Mouse (Mus musculus): ENCODE measurements at regions not wholly inside any gene's neighbourhood (a gene's known extent, or its start where the extent isn't known, plus 50 kb on each side); places are given as distances from the start of the nearest gene placed in this dataset.

- H3K9me3 ChIP-seq = 0 out of 2 replicates have a peak, but pooled peaks cover 2% of the 10 kb centered on the region
- 74% methylated on average over 1 of the region's 1 CpGs for WGBS
- no peak overlapping the region for H3K4me3 ChIP-seq
- DNase-seq (ENCODE audit: extremely low spot score, low spot score) = no peak
- no peak overlapping the region for H3K27ac ChIP-seq
- no peaks in the 10 kb centered on the region for H3K36me3 ChIP-seq (replicated peaks)
- H3K4me1 ChIP-seq = no peaks in the 10 kb centered on the region
- H3K27me3 ChIP-seq (ENCODE audit: poor library complexity, severe bottlenecking) = no peaks in the 10 kb centered on the region
These were observed 360.0 kb upstream of the Meox2 start for GRCm38 (mm10) chr12:36748345-36748744.

GRCm38 (mm10) chr12:36765315-36766058 is 342.9 kb upstream of the Meox2 start:
- H3K4me1 ChIP-seq = no peaks in the 10 kb centered on the region
- WGBS = 90% methylated on average over 4 of the region's 4 CpGs
- no peak overlapping the region for H3K27ac ChIP-seq
- H3K9me3 ChIP-seq = no peaks in the 10 kb centered on the region
- DNase-seq (ENCODE audit: extremely low spot score, low spot score) = no peak
- no peaks in the 10 kb centered on the region for H3K36me3 ChIP-seq (replicated peaks)
- no peaks in the 10 kb centered on the region for H3K27me3 ChIP-seq (ENCODE audit: poor library complexity, severe bottlenecking)
- H3K4me3 ChIP-seq = no peak overlapping the region

- Histone ChIP-seq H3K4me1 (no peaks in the 10 kb centered on the region), H3K4me3 (no peak overlapping the region), H3K9me3 (no peaks in the 10 kb centered on the region), H3K27ac (no peak overlapping the region), H3K27me3 (ENCODE audit: poor library complexity, severe bottlenecking) (no peaks in the 10 kb centered on the region), H3K36me3 (replicated peaks) (no peaks in the 10 kb centered on the region)
- no peak for DNase-seq (ENCODE audit: extremely low spot score, low spot score)
- WGBS = 65% methylated on average over 1 of the region's 1 CpGs
These were observed 342.2 kb upstream of the Meox2 start for GRCm38 (mm10) chr12:36766167-36766566.

- DNase-seq (ENCODE audit: extremely low spot score, low spot score) = no peak
- no peak overlapping the region for H3K4me3 ChIP-seq
- no peak overlapping the region for H3K27ac ChIP-seq
- no peaks in the 10 kb centered on the region for H3K4me1 ChIP-seq
- WGBS = 91% methylated on average over 7 of the region's 7 CpGs
- no peaks in the 10 kb centered on the region for H3K9me3 ChIP-seq
- H3K36me3 ChIP-seq (replicated peaks) = no peaks in the 10 kb centered on the region
- H3K27me3 ChIP-seq (ENCODE audit: poor library complexity, severe bottlenecking) = no peaks in the 10 kb centered on the region
These were observed 327.6 kb upstream of the Meox2 start for GRCm38 (mm10) chr12:36780761-36781160.

GRCm38 (mm10) chr12:36790866-36791265 is 317.5 kb upstream of the Meox2 start:
- Histone ChIP-seq H3K4me3 (no peak overlapping the region), H3K36me3 (replicated peaks) (no peaks in the 10 kb centered on the region), H3K9me3 (no peaks in the 10 kb centered on the region), H3K27me3 (ENCODE audit: poor library complexity, severe bottlenecking) (peaks cover 51% of the 10 kb centered on the region), H3K4me1 (peaks cover 6% of the 10 kb centered on the region; the same call in 1 of the 2 replicates), H3K27ac (no peak overlapping the region)
- no peak for DNase-seq (ENCODE audit: extremely low spot score, low spot score)
- 92% methylated on average over 2 of the region's 2 CpGs for WGBS

- H3K27me3 ChIP-seq (ENCODE audit: poor library complexity, severe bottlenecking) = peaks cover 56% of the 10 kb centered on the region
- DNase-seq (ENCODE audit: extremely low spot score, low spot score) = no peak
- WGBS = 93% methylated on average over 3 of the region's 3 CpGs
These were observed 316.9 kb upstream of the Meox2 start for GRCm38 (mm10) chr12:36791430-36791829.

GRCm38 (mm10) chr12:36792205-36792604 is 316.1 kb upstream of the Meox2 start:
- Histone ChIP-seq H3K4me1 (peaks cover 6% of the 10 kb centered on the region; the same call in 1 of the 2 replicates), H3K27me3 (ENCODE audit: poor library complexity, severe bottlenecking) (peaks cover 60% of the 10 kb centered on the region), H3K36me3 (replicated peaks) (no peaks in the 10 kb centered on the region), H3K27ac (no peak overlapping the region), H3K4me3 (no peak overlapping the region), H3K9me3 (no peaks in the 10 kb centered on the region)
- DNase-seq (ENCODE audit: extremely low spot score, low spot score) = no peak
- WGBS = 89% methylated on average over 3 of the region's 3 CpGs

More at GRCm38 (mm10) chr12:36791430-36791829, 316.9 kb upstream of the Meox2 start:
- H3K9me3 ChIP-seq = no peaks in the 10 kb centered on the region
- peaks cover 6% of the 10 kb centered on the region; the same call in 1 of the 2 replicates for H3K4me1 ChIP-seq
- no peak overlapping the region for H3K4me3 ChIP-seq
- no peaks in the 10 kb centered on the region for H3K36me3 ChIP-seq (replicated peaks)
- no peak overlapping the region for H3K27ac ChIP-seq

- peak; percentile 17 for DNase-seq (ENCODE audit: extremely low spot score, low spot score)
- H3K9me3 ChIP-seq = no peaks in the 10 kb centered on the region
These were observed 314.5 kb upstream of the Meox2 start for GRCm38 (mm10) chr12:36793799-36794198.

GRCm38 (mm10) chr12:36796201-36796600 is 312.1 kb upstream of the Meox2 start:
- H3K4me3 ChIP-seq = no peak overlapping the region
- 83% methylated on average over 4 of the region's 4 CpGs for WGBS
- no peak overlapping the region for H3K27ac ChIP-seq
- H3K27me3 ChIP-seq (ENCODE audit: poor library complexity, severe bottlenecking) = peaks cover 51% of the 10 kb centered on the region
- H3K9me3 ChIP-seq = no peaks in the 10 kb centered on the region
- H3K36me3 ChIP-seq (replicated peaks) = no peaks in the 10 kb centered on the region
- H3K4me1 ChIP-seq = peaks cover 6% of the 10 kb centered on the region; the same call in 1 of the 2 replicates
- no peak for DNase-seq (ENCODE audit: extremely low spot score, low spot score)

More at GRCm38 (mm10) chr12:36793799-36794198, 314.5 kb upstream of the Meox2 start:
- H3K27ac ChIP-seq = no peak overlapping the region
- H3K4me3 ChIP-seq = no peak overlapping the region
- peaks cover 6% of the 10 kb centered on the region; the same call in 1 of the 2 replicates for H3K4me1 ChIP-seq
- 24% methylated on average over 2 of the region's 2 CpGs for WGBS
- no peaks in the 10 kb centered on the region for H3K36me3 ChIP-seq (replicated peaks)
- peaks cover 71% of the 10 kb centered on the region for H3K27me3 ChIP-seq (ENCODE audit: poor library complexity, severe bottlenecking)

- no peak overlapping the region for H3K27ac ChIP-seq
- no peak overlapping the region for H3K4me3 ChIP-seq
- no peak for DNase-seq (ENCODE audit: extremely low spot score, low spot score)
- 87% methylated on average over 2 of the region's 2 CpGs for WGBS
- no peaks in the 10 kb centered on the region for H3K27me3 ChIP-seq (ENCODE audit: poor library complexity, severe bottlenecking)
- no peaks in the 10 kb centered on the region for H3K4me1 ChIP-seq
- no peaks in the 10 kb centered on the region for H3K9me3 ChIP-seq
- H3K36me3 ChIP-seq (replicated peaks) = no peaks in the 10 kb centered on the region
These were observed 290.4 kb upstream of the Meox2 start for GRCm38 (mm10) chr12:36817938-36818337.

GRCm38 (mm10) chr12:36818852-36819251 is 289.5 kb upstream of the Meox2 start:
- Histone ChIP-seq H3K4me3 (no peak overlapping the region), H3K4me1 (no peaks in the 10 kb centered on the region), H3K27ac (no peak overlapping the region), H3K27me3 (ENCODE audit: poor library complexity, severe bottlenecking) (no peaks in the 10 kb centered on the region), H3K9me3 (no peaks in the 10 kb centered on the region), H3K36me3 (replicated peaks) (no peaks in the 10 kb centered on the region)
- 92% methylated on average over 3 of the region's 3 CpGs for WGBS
- DNase-seq (ENCODE audit: extremely low spot score, low spot score) = no peak

- no peak for DNase-seq (ENCODE audit: extremely low spot score, low spot score)
- Histone ChIP-seq H3K4me3 (no peak overlapping the region), H3K27ac (no peak overlapping the region), H3K36me3 (replicated peaks) (no peaks in the 10 kb centered on the region), H3K4me1 (no peaks in the 10 kb centered on the region), H3K9me3 (no peaks in the 10 kb centered on the region), H3K27me3 (ENCODE audit: poor library complexity, severe bottlenecking) (no peaks in the 10 kb centered on the region)
- 83% methylated on average over 6 of the region's 6 CpGs for WGBS
These were observed 281.6 kb upstream of the Meox2 start for GRCm38 (mm10) chr12:36826766-36827165.

GRCm38 (mm10) chr12:36831307-36831997 is 276.9 kb upstream of the Meox2 start:
- Histone ChIP-seq H3K27ac (no peak overlapping the region), H3K4me3 (no peak overlapping the region), H3K4me1 (no peaks in the 10 kb centered on the region), H3K27me3 (ENCODE audit: poor library complexity, severe bottlenecking) (no peaks in the 10 kb centered on the region), H3K36me3 (replicated peaks) (no peaks in the 10 kb centered on the region), H3K9me3 (no peaks in the 10 kb centered on the region)
- 90% methylated on average over 14 of the region's 14 CpGs for WGBS
- no peak for DNase-seq (ENCODE audit: extremely low spot score, low spot score)
